Mouse (Mus musculus): ENCODE measurements around the gene Tbc1d13. TPM values are rescaled to one million over a fixed set of nuclear protein-coding genes. Genes with fewer than 3 reads are reported as not detected.
A peak's percentile ranks its signal among the peaks of the same experiment; 100 is the strongest.
"Not testable (repeated sequence)": the region's sequence is repeated elsewhere in the genome, so short reads cannot be mapped to it uniquely, and the experiment has no call there.

Gene Tbc1d13
- polyA plus RNA-seq, 1 experiment, result 48.5 TPM

DNA sequence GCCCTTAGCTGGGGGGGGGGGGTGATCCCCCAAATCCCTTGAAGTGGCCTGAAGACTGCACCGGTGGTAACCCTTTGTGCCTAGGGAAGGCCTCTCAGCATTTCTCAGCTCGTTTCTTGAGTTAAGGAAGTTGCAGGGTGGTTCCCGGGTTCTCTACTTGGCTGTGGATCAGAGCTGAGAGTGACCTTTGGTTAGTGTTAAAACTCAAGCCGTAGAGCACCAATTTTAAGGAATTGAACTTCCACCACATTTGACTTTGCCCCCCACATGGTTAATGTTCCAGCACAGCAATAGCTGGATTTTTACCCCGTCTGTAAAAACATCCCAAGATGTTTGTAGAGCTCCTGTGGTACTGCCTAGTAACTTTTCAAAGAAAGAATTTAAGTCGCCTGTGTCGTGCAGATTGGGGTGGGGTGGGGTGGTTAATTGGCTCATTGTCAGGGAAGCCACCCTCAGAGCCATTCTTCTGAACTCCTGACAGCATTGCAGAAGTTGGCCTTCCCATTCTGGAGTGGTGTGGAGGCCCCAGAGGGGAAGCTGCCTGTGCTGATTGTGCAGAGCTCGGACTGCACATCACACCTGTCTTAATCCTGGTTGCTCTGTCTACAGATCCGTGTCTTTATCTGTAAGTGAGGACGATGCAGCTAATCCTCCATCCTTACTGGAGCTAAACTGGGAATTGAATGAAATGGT lies 1.5 kb downstream of the Tbc1d13 start:
- H3K4me1 ChIP-seq (ENCODE audit: control insufficient read depth, insufficient read depth, insufficient read length), result peaks cover 8% of the 10 kb centered on the region; the same call in 1 of the 2 replicates
- peak overlapping the region; percentile 45; the same call in 1 of the 2 replicates for H3K27ac ChIP-seq (ENCODE audit: insufficient read depth, low read length)
- no peaks in the 10 kb centered on the region for H3K27me3 ChIP-seq (ENCODE audit: control insufficient read depth, insufficient read depth, low read length)
- 44% methylated on average over 10 of the region's 10 CpGs for WGBS
- no peak for DNase-seq (ENCODE audit: low read depth in 1 of 2, low spot score in 2 of 2)
- TF ChIP-seq POLR2A (IDR thresholded peaks at IDR 0.05; ENCODE audit: low read depth, low read length), result no peak
- no peak for TF ChIP-seq CTCF (IDR thresholded peaks at IDR 0.05; ENCODE audit: extremely low read depth, insufficient read depth, insufficient read length, insufficient replicate concordance)
- no peak overlapping the region; the same call in 1 of the 2 replicates for H3K4me3 ChIP-seq (ENCODE audit: extremely low read depth, insufficient read depth, insufficient read length)
- H3K36me3 ChIP-seq (ENCODE audit: control insufficient read depth, insufficient read depth, low read length), result peaks cover 13% of the 10 kb centered on the region

DNA sequence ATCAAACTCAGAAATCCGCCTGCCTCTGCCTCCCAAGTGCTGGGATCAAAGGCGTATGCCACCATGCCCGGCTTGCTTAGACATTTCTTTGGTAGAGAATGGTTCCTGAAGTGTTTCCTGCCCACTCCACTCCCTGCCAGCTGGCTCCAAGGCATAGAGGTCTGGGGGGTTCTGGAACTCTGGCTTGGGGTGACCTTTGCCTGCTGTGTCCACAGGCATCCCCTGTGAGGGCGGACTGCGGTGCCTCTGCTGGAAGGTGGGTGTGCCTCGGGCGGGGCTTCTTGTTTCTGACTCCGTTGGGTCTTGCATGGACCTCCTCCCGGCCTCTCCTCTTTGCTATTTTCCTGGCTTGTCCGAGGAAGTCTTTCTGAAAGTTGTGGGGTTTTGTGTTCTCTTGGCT lies 2.9 kb downstream of the Tbc1d13 start:
- Histone ChIP-seq H3K27ac (ENCODE audit: insufficient read depth, low read length) (no peak overlapping the region), H3K27me3 (ENCODE audit: control insufficient read depth, insufficient read depth, low read length) (no peaks in the 10 kb centered on the region), H3K36me3 (ENCODE audit: control insufficient read depth, insufficient read depth, low read length) (peaks cover 25% of the 10 kb centered on the region), H3K4me3 (ENCODE audit: extremely low read depth, insufficient read depth, insufficient read length) (no peak overlapping the region), H3K4me1 (ENCODE audit: control insufficient read depth, insufficient read depth, insufficient read length) (peaks cover 8% of the 10 kb centered on the region; the same call in 1 of the 2 replicates)
- WGBS, result 86% methylated on average over 10 of the region's 10 CpGs
- TF ChIP-seq POLR2A (IDR thresholded peaks at IDR 0.05; ENCODE audit: low read depth, low read length) (no peak), CTCF (IDR thresholded peaks at IDR 0.05; ENCODE audit: extremely low read depth, insufficient read depth, insufficient read length, insufficient replicate concordance) (no peak)
- DNase-seq (ENCODE audit: low read depth in 1 of 2, low spot score in 2 of 2), result no peak

DNA sequence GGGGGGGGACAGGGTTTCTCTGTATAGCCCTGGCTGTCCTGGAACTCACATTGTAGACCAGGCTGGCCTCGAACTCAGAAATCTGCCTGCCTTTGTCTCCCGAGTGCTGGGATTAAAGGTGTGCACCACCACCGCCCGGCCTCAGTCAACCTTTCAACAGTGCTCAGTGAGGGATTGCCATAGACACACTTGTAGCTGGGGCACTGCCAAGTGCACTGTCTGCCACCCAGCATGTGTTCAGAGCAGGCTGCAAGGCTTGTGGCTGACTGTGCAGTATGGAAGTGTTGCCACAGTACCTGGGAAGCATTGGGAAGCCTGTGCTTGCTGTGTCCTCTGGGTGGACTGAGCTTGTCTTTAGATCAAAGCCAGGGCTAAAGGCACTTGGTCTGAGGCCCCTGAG lies 6.5 kb downstream of the Tbc1d13 start:
- WGBS, result 97% methylated on average over 4 of the region's 4 CpGs

DNA sequence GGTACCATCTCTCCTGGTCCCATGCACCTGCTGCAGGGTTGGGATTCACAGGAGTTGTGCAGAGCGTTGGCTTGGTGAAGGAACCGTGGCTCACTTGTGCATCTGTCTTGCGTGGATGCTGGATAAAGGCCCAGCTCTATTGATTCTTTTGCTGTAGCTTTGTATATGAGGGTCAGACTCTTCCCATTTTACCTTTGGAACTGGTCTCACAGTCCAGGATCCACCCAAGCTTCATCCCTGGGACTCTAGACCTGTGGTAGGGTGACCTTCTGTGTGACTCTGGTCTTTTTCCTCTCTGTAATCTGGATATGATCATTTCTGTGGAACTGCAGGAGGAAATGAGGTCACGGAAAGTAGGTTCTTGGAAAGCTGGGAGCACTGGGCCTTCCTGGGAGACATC lies 10.9 kb downstream of the Tbc1d13 start:
- no peak for DNase-seq (ENCODE audit: low read depth in 1 of 2, low spot score in 2 of 2)
- H3K36me3 ChIP-seq (ENCODE audit: control insufficient read depth, insufficient read depth, low read length), result peaks cover 55% of the 10 kb centered on the region
- no peak for TF ChIP-seq CTCF (IDR thresholded peaks at IDR 0.05; ENCODE audit: extremely low read depth, insufficient read depth, insufficient read length, insufficient replicate concordance)
- TF ChIP-seq POLR2A (IDR thresholded peaks at IDR 0.05; ENCODE audit: low read depth, low read length), result no peak
- H3K4me1 ChIP-seq (ENCODE audit: control insufficient read depth, insufficient read depth, insufficient read length), result no peaks in the 10 kb centered on the region
- no peaks in the 10 kb centered on the region for H3K27me3 ChIP-seq (ENCODE audit: control insufficient read depth, insufficient read depth, low read length)
- no peak overlapping the region for H3K4me3 ChIP-seq (ENCODE audit: extremely low read depth, insufficient read depth, insufficient read length)
- WGBS, result 93% methylated on average over 4 of the region's 4 CpGs
- H3K27ac ChIP-seq (ENCODE audit: insufficient read depth, low read length), result no peak overlapping the region

More for the DNA sequence above, 6.5 kb downstream of the Tbc1d13 start:
- not testable (repeated sequence) for DNase-seq (ENCODE audit: low read depth in 1 of 2, low spot score in 2 of 2); H3K27ac ChIP-seq (ENCODE audit: insufficient read depth, low read length); H3K4me1 ChIP-seq (ENCODE audit: control insufficient read depth, insufficient read depth, insufficient read length); H3K4me3 ChIP-seq (ENCODE audit: extremely low read depth, insufficient read depth, insufficient read length); H3K27me3 ChIP-seq (ENCODE audit: control insufficient read depth, insufficient read depth, low read length)
- H3K36me3 ChIP-seq (ENCODE audit: control insufficient read depth, insufficient read depth, low read length), result peaks cover 40% of the 10 kb centered on the region

DNA sequence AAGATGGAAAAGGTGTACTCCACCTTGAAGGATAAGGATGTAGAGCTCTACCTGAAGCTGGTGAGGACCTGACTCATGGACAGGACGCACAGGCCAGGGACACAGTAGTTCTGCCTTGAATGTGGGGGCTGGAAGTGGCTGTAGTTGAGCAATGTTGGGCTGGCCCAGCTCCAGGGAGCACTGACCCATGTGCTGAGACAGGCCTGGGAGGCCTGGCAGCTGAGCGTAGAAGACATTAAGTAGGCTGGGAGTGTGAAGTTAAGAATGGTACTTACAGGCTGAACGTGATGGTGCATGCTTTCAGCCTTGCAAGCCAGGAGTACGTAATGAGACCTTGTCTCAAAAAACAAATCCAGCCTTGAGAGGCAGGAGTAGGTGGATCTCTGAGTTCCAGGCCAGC lies 13.9 kb downstream of the Tbc1d13 start:
- H3K4me3 ChIP-seq (ENCODE audit: extremely low read depth, insufficient read depth, insufficient read length), result no peak overlapping the region
- no peak for DNase-seq (ENCODE audit: low read depth in 1 of 2, low spot score in 2 of 2)
- H3K4me1 ChIP-seq (ENCODE audit: control insufficient read depth, insufficient read depth, insufficient read length), result no peaks in the 10 kb centered on the region
- WGBS, result 89% methylated on average over 4 of the region's 4 CpGs
- no peak for TF ChIP-seq POLR2A (IDR thresholded peaks at IDR 0.05; ENCODE audit: low read depth, low read length)
- TF ChIP-seq CTCF (IDR thresholded peaks at IDR 0.05; ENCODE audit: extremely low read depth, insufficient read depth, insufficient read length, insufficient replicate concordance), result no peak
- H3K27me3 ChIP-seq (ENCODE audit: control insufficient read depth, insufficient read depth, low read length), result no peaks in the 10 kb centered on the region
- peaks cover 53% of the 10 kb centered on the region for H3K36me3 ChIP-seq (ENCODE audit: control insufficient read depth, insufficient read depth, low read length)
- H3K27ac ChIP-seq (ENCODE audit: insufficient read depth, low read length), result no peak overlapping the region

DNA sequence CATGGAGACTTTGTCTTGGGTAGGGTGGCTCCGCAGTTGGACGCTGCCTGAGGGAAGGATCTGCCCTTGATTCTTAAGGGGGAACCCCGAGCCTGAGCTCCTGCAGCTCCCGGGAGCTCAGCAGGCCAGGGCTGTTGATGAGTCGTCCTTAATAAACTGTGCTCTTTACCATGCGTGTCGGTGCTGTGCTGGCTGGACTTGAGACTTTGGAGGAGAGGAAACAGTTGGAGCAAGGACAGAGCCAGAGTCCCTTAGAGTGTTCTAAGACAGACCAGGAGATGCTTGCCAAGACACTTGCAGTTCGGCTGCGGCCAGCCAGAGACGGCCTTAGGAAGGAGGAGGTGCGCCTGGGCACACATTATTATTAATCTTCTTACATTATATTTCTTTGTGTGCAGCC lies 18.3 kb downstream of the Tbc1d13 start:
- H3K4me3 ChIP-seq (ENCODE audit: extremely low read depth, insufficient read depth, insufficient read length), result no peak overlapping the region
- DNase-seq (ENCODE audit: low read depth in 1 of 2, low spot score in 2 of 2), result no peak
- no peaks in the 10 kb centered on the region for H3K4me1 ChIP-seq (ENCODE audit: control insufficient read depth, insufficient read depth, insufficient read length)
- H3K36me3 ChIP-seq (ENCODE audit: control insufficient read depth, insufficient read depth, low read length), result peaks cover 35% of the 10 kb centered on the region
- no peak for TF ChIP-seq POLR2A (IDR thresholded peaks at IDR 0.05; ENCODE audit: low read depth, low read length)
- no peak for TF ChIP-seq CTCF (IDR thresholded peaks at IDR 0.05; ENCODE audit: extremely low read depth, insufficient read depth, insufficient read length, insufficient replicate concordance)
- 95% methylated on average over 11 of the region's 11 CpGs for WGBS
- H3K27me3 ChIP-seq (ENCODE audit: control insufficient read depth, insufficient read depth, low read length), result no peaks in the 10 kb centered on the region
- H3K27ac ChIP-seq (ENCODE audit: insufficient read depth, low read length), result no peak overlapping the region

DNA sequence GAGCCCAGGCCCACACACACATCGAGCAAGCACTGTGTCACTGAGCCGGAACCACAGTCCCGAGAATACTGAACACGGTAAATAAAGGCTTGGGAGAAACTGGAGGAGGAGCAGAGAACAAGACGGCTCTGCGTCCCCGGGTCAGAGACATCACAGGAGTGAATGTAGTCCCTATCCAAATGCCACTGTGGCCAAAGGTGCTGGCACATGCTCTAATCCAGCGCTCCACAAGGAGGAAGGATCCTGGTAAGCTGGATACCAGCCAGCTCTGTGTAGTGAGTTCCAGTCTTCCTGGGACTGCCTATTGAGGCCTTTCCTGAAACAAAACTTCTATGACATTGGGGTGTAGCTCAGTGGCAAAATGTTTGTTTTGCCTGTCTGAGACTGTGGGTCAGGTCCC lies 19.1 kb downstream of the Tbc1d13 start:
- Histone ChIP-seq H3K36me3 (ENCODE audit: control insufficient read depth, insufficient read depth, low read length) (peaks cover 27% of the 10 kb centered on the region), H3K4me3 (ENCODE audit: extremely low read depth, insufficient read depth, insufficient read length) (no peak overlapping the region), H3K27ac (ENCODE audit: insufficient read depth, low read length) (no peak overlapping the region), H3K4me1 (ENCODE audit: control insufficient read depth, insufficient read depth, insufficient read length) (no peaks in the 10 kb centered on the region), H3K27me3 (ENCODE audit: control insufficient read depth, insufficient read depth, low read length) (no peaks in the 10 kb centered on the region)
- DNase-seq (ENCODE audit: low read depth in 1 of 2, low spot score in 2 of 2), result no peak
- TF ChIP-seq CTCF (IDR thresholded peaks at IDR 0.05; ENCODE audit: extremely low read depth, insufficient read depth, insufficient read length, insufficient replicate concordance) (no peak), POLR2A (IDR thresholded peaks at IDR 0.05; ENCODE audit: low read depth, low read length) (no peak)
- WGBS, result 92% methylated on average over 8 of the region's 8 CpGs

DNA sequence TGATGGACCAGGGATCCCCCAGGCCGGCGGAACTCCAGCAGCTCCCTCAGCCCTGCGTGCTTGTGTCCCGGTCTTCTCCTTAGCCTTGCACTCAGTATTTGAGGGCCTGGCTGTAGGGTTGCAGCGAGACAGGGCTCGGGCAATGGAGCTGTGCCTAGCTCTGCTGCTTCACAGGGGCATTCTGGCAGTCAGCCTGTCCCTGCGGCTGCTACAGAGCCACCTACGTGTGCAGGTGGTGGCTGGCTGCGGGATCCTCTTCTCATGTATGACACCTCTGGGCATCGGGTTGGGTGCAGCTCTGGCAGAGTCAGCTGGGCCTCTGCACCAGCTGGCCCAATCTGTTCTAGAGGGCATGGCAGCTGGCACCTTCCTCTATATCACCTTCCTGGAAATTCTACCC lies 26.3 kb downstream of the Tbc1d13 start:
- not testable (repeated sequence) for H3K27ac ChIP-seq (ENCODE audit: insufficient read depth, low read length); H3K27me3 ChIP-seq (ENCODE audit: control insufficient read depth, insufficient read depth, low read length); H3K36me3 ChIP-seq (ENCODE audit: control insufficient read depth, insufficient read depth, low read length); H3K4me3 ChIP-seq (ENCODE audit: extremely low read depth, insufficient read depth, insufficient read length); H3K4me1 ChIP-seq (ENCODE audit: control insufficient read depth, insufficient read depth, insufficient read length); DNase-seq (ENCODE audit: low read depth in 1 of 2, low spot score in 2 of 2)
- WGBS, result 91% methylated on average over 8 of the region's 10 CpGs
